Mouse (Mus musculus) kidney, embryonic 16.5 days (tissue): Measurements from ENCODE around the gene Oprm1. TPM values are rescaled to one million over a fixed set of nuclear protein-coding genes. Genes with fewer than 3 reads are reported as not detected.

Experiments used
- ATAC-seq: fragments of 200-750 bp; cut with Nextera tagmentation; 2 replicates; pipeline ENCODE4 v1.8.0; 2017; ENCODE audit warnings: moderate TSS enrichment; ENCODE audit not compliant: low FRiP score, low TSS enrichment
- H3K27ac ChIP-seq: fragments of 300-500 bp; sonication (generic); 2 replicates; pipeline ENCODE4 v1.5.1; 2014; ENCODE audit warnings: low read length
- H3K27me3 ChIP-seq: fragments of 300-500 bp; sonication (generic); 2 replicates; pipeline ENCODE4 v1.6.1; 2014; ENCODE audit warnings: low read length, control low read depth, mixed read lengths; ENCODE audit not compliant: insufficient read depth
- H3K36me3 ChIP-seq: fragments of 300-500 bp; sonication (generic); 2 replicates; pipeline ENCODE4 v1.6.1; 2014; ENCODE audit warnings: low read length, control low read depth, mixed read lengths; ENCODE audit not compliant: insufficient read depth
- H3K4me1 ChIP-seq: fragments of 300-500 bp; sonication (generic); 2 replicates; pipeline ENCODE4 v1.6.1; 2014; ENCODE audit warnings: low read length, control low read depth, mixed read lengths; ENCODE audit not compliant: insufficient read depth
- H3K4me2 ChIP-seq: fragments of 300-500 bp; sonication (generic); replicated peaks from 2 replicates; pipeline ENCODE4 v1.6.1; 2014; ENCODE audit warnings: low read depth, low read length
- H3K4me3 ChIP-seq: fragments of 300-500 bp; sonication (generic); 2 replicates; pipeline ENCODE4 v1.5.1; 2014; ENCODE audit warnings: mild to moderate bottlenecking, low read length
- H3K9ac ChIP-seq: fragments of 300-500 bp; sonication (generic); replicated peaks from 2 replicates; pipeline ENCODE4 v1.6.1; 2014; ENCODE audit warnings: low read length
- H3K9me3 ChIP-seq: fragments of 300-500 bp; sonication (generic); 2 replicates; pipeline ENCODE4 v1.6.1; 2016; ENCODE audit warnings: low read length, control low read depth
- WGBS: fragments of 180-500 bp; shearing (Covaris S2); extraction: QIAGEN DNeasy Blood & Tissue Kit; methylation state at CpG from one replicate; pipeline ENCODE4 v1.1.7; 2014; 5-methylcytosine and 5-hydroxymethylcytosine counted together
- polyA plus RNA-seq: library from polyadenylated mRNA; unstranded; fragments of >200 nt; fragmentation: Nextera tagmentation; extraction: Ambion mirVana; gene quantifications from 2 replicates; pipeline ENCODE4 v1.2.1, GENCODE M21; 2015

Oprm1 gene
- polyA plus RNA-seq, 1 experiment from 2014 or later, result 0.24 TPM

DNA sequence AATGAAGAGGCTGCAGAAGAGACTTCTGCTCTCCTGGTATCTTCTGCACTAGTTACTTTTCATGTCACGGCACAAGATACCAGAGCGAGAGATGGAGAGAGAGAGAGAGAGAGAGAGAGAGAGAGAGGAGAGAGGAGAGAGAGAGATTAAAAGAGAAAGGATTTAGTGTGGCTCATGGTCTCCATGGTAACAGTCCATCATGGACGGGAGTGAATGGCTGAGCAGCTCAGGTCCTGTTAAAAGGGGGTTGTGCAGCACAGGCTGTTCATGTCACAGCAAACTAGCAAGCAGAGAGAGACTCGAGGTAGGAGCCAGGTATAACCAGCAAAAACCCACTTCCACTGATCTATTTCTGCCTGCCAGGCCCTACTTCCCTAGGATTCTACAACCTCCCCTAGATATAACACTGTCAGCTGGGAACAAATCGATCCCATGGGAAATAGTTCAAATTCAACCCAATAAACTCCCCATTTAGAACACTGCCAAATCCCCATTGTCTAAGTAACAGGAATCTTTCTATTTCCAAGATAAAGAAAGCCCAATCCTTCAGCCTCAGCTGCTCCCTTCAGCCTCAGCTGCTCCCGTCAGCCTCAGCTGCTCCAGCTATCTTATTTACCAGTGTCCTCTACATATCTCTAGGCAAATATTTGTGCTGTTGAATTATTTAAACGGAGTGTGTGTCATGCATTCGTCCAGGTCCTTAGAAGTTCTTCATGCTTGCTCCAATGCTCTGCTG lies 312.0 kb downstream of the Oprm1 start:
- no peaks in the 10 kb centered on the region for H3K36me3 ChIP-seq
- H3K4me3 ChIP-seq, result no peak overlapping the region
- H3K9me3 ChIP-seq, result no peaks in the 10 kb centered on the region
- no peak overlapping the region for H3K9ac ChIP-seq
- no peak for ATAC-seq
- 68% methylated on average over 8 of the region's 8 CpGs for WGBS
- H3K4me2 ChIP-seq, result no peak overlapping the region
- no peaks in the 10 kb centered on the region for H3K27me3 ChIP-seq
- no peak overlapping the region for H3K27ac ChIP-seq
- H3K4me1 ChIP-seq, result peaks cover 7% of the 10 kb centered on the region

DNA sequence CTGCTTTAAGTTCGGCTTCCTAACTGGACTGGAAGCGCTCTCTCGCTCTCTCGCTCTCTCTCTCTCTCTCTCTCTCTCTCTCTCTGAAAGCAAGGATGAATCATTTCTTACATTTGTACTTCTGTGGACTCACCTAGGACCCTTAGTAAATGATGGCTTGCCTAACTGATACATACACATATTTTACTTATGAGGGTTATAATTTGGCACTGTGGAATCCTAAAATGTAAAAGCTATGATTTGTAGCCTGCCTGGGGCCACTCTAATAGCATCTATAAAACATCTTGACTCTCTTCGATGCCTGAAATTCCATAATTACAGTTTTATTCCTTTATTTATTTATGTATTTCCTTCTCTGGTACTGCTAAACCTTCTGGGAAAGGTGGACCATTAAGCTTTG lies 312.6 kb downstream of the Oprm1 start:
- Histone ChIP-seq H3K27ac (no peak overlapping the region), H3K9ac (no peak overlapping the region), H3K27me3 (no peaks in the 10 kb centered on the region), H3K36me3 (no peaks in the 10 kb centered on the region), H3K4me1 (peaks cover 7% of the 10 kb centered on the region), H3K4me2 (no peak overlapping the region), H3K9me3 (no peaks in the 10 kb centered on the region), H3K4me3 (no peak overlapping the region)
- no peak for ATAC-seq
- 53% methylated on average over 5 of the region's 5 CpGs for WGBS

- ATAC-seq, result no peak
- H3K36me3 ChIP-seq, result no peaks in the 10 kb centered on the region
- H3K4me1 ChIP-seq, result peaks cover 14% of the 10 kb centered on the region
- H3K9ac ChIP-seq, result no peak overlapping the region
- no peaks in the 10 kb centered on the region for H3K27me3 ChIP-seq
- WGBS, result 87% methylated on average over 2 of the region's 2 CpGs
- H3K9me3 ChIP-seq, result no peaks in the 10 kb centered on the region
- H3K4me2 ChIP-seq, result no peak overlapping the region
- H3K27ac ChIP-seq, result no peak overlapping the region
- H3K4me3 ChIP-seq, result no peak overlapping the region
Measured at GRCm38 (mm10) chr10:7074231-7074630, 315.9 kb downstream of the Oprm1 start.

DNA sequence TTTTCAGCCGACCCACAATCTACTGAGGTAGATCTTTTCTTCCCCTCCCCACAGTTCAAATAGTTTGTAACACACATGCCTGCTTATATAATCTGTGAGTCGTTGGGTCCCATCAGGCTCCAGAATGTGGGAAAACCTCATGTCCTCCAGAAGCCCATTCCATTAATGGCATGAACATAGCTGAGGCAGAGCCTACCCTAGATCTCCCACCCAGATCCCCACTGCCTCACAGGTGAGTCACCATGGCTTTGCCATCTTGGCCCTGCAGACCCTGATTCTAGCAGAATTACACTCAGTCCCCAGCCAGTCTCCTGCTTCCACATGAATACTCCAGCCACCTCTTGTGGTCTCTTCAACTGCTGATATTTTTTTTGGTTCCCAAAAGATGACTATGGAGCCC lies 317.4 kb downstream of the Oprm1 start:
- ATAC-seq, result no peak
- Histone ChIP-seq H3K9ac (no peak overlapping the region), H3K4me3 (no peak overlapping the region), H3K27me3 (no peaks in the 10 kb centered on the region), H3K27ac (no peak overlapping the region), H3K4me1 (peaks cover 8% of the 10 kb centered on the region), H3K9me3 (no peaks in the 10 kb centered on the region), H3K4me2 (no peak overlapping the region), H3K36me3 (no peaks in the 10 kb centered on the region)
- WGBS, result 84% methylated on average over 2 of the region's 2 CpGs

DNA sequence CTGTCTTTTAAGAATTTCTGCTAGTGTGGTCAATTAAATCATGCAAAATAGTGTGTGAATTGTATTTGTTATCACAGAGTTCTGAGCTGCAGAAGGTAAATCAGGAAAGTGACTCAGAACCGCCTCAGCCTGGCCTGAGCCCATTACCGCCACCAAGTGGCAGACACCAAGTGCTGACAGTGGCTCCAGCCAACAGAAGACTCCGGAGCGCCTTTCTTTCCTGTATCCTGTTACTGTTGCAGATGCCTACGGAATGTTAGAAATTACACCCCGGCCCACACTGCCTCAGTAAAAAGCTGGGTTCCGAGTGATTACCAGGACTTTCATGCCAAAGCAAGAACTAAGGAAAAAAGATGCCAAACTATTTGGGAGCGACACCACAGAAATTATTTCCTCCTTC lies 317.9 kb downstream of the Oprm1 start:
- Histone ChIP-seq H3K36me3 (no peaks in the 10 kb centered on the region), H3K27me3 (no peaks in the 10 kb centered on the region), H3K27ac (peak overlapping the region; percentile 83), H3K9ac (peak overlapping the region; percentile 48), H3K9me3 (no peaks in the 10 kb centered on the region), H3K4me1 (peaks cover 8% of the 10 kb centered on the region), H3K4me3 (peak overlapping the region; percentile 20), H3K4me2 (peak overlapping the region; percentile 42)
- WGBS, result 6% methylated on average over 8 of the region's 8 CpGs
- peak; percentile 89 for ATAC-seq

DNA sequence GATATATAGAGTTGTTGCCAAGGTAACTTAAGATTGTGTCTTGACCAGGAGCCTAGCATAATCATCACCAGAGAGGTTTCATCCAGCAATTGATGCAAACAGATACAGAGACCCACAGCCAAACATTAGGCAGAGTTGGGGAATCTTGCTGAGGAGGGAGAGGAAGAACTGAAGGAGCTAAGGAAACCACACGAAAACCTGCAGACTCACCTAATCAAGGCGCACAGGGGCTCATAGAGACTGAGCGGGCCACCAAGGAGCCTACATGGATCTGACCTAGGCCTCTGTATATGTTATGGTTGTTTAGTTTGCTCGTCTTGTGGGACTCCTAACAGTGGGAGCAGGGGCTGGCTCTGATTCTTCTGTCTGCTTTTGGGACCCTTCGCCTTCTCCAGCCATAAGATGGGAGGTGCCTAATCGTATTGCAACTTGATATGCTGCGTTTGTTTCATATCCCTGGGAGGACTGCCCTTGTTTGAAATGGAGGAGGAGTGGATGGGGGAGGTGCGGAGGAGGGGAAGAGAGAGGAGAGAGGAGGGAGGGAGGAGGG lies 318.4 kb downstream of the Oprm1 start:
- H3K4me2 ChIP-seq, result peak overlapping the region; percentile 42
- H3K9ac ChIP-seq, result peak overlapping the region; percentile 48
- peaks cover 8% of the 10 kb centered on the region for H3K4me1 ChIP-seq
- H3K4me3 ChIP-seq, result peak overlapping the region; percentile 20
- no peaks in the 10 kb centered on the region for H3K36me3 ChIP-seq
- peak; percentile 87 for ATAC-seq
- 25% methylated on average over 7 of the region's 8 CpGs for WGBS
- H3K27me3 ChIP-seq, result no peaks in the 10 kb centered on the region
- peak overlapping the region; percentile 83 for H3K27ac ChIP-seq
- H3K9me3 ChIP-seq, result no peaks in the 10 kb centered on the region

GRCm38 (mm10) chr10:7077389-7077808 lies 319.1 kb downstream of the Oprm1 start:
- H3K4me2 ChIP-seq, result 0 out of 2 replicates have a peak overlapping the region, but pooled peaks have one; percentile 15
- no peaks in the 10 kb centered on the region for H3K9me3 ChIP-seq
- H3K4me1 ChIP-seq, result peaks cover 8% of the 10 kb centered on the region
- WGBS, result 52% methylated on average over 7 of the region's 7 CpGs
- 0 out of 2 replicates have a peak, but pooled peaks have one; percentile 55 for ATAC-seq
- H3K36me3 ChIP-seq, result no peaks in the 10 kb centered on the region
- peak overlapping the region; percentile 9; the same call in 1 of the 2 replicates for H3K9ac ChIP-seq
- no peak overlapping the region for H3K4me3 ChIP-seq
- no peaks in the 10 kb centered on the region for H3K27me3 ChIP-seq
- H3K27ac ChIP-seq, result peak overlapping the region; percentile 68

GRCm38 (mm10) chr10:7077971-7078370 lies 319.7 kb downstream of the Oprm1 start:
- WGBS, result 81% methylated on average over 1 of the region's 1 CpGs
- H3K27ac ChIP-seq, result no peak overlapping the region
- no peak overlapping the region for H3K9ac ChIP-seq
- no peaks in the 10 kb centered on the region for H3K9me3 ChIP-seq
- H3K36me3 ChIP-seq, result no peaks in the 10 kb centered on the region
- no peak for ATAC-seq
- H3K4me2 ChIP-seq, result no peak overlapping the region
- H3K27me3 ChIP-seq, result no peaks in the 10 kb centered on the region
- H3K4me1 ChIP-seq, result peaks cover 8% of the 10 kb centered on the region
- H3K4me3 ChIP-seq, result no peak overlapping the region
